Mouse (Mus musculus) kidney, adult 11 months (tissue): Measurements from ENCODE around the gene Rnpep.
"Not testable (repeated sequence)": the region's sequence is repeated elsewhere in the genome, so short reads cannot be mapped to it uniquely, and the experiment has no call there.

Experiments
- DNase-seq: peaks from one replicate; pipeline ENCODE4 v3.0.0; 2022

The Rnpep gene

GRCm38 (mm10) chr1:135258380-135259127 lies 25.3 kb downstream of the Rnpep start, which contains the start of gene Elf3:
Gene Elf3, minus strand, starts transcription at chr1:135258568.
- DNase-seq = peak; percentile 98

DNA sequence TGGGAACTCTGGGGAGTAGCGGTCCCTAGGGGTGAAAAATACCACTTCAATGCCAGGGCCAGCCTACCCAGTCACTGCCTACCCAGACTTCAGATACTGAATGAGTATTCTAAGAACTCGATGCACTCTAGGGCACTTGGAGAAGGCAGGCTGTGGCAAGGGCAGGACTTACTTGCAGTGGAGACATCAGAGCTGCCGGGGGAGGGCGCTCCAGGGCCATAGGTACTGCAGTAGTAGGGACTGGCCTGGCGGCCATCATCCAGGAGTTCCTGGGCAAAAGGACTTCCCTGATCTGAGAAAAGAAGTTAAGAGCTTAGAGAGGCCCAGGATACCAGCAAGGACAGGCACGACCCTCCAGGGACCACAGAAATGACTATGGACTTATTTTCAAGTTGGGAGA lies 27.6 kb downstream of the Rnpep start:
- DNase-seq = peak; percentile 72

- no peak for DNase-seq
Measured at GRCm38 (mm10) chr1:135252854-135253253, 31.0 kb downstream of the Rnpep start.

- no peak for DNase-seq
Measured at GRCm38 (mm10) chr1:135251405-135251804, 32.5 kb downstream of the Rnpep start.

DNA sequence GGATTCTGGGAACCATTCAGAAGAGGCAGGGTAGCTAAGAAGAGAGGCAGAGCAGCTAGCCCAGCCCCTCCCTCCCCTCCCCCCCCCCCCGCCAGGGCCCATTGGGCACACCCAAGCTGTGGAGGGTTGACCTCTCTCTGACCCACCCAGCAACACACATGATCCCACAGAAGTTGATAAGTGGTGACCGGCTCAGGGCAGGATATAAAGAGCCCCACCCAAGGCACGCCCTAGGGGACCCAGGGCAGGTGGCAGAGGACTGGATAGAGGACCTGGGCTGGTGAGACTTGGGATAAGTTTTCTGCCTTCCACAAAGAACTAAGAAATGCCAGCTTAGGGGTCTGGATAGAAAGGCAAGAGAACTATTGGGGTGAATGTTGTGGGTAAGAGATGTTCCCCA lies 33.2 kb downstream of the Rnpep start:
- DNase-seq = no peak

GRCm38 (mm10) chr1:135248434-135248850 lies 35.4 kb downstream of the Rnpep start:
- peak; percentile 94 for DNase-seq

- no peak for DNase-seq
Measured at GRCm38 (mm10) chr1:135244014-135244413, 39.9 kb downstream of the Rnpep start.

DNA sequence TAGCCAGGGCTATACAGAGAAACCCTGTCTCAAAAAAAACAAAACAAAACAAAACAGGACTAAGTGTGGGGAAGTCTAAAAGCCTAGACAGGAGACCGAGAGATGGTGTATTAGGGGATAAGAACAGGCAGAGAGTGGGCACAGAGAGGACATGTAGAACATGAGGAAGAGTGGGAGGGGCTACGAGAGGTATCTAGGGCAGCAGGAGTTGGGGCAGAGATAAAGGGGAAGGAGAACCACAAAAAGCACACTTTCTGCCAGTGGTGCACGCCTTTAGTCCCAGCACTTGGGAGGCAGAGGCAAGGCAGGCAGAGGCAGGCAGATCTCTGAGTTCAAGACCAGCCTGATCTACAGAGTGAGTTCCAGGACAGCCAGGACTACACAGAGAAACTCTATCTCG lies 43.7 kb downstream of the Rnpep start:
- not testable (repeated sequence) for DNase-seq

DNA sequence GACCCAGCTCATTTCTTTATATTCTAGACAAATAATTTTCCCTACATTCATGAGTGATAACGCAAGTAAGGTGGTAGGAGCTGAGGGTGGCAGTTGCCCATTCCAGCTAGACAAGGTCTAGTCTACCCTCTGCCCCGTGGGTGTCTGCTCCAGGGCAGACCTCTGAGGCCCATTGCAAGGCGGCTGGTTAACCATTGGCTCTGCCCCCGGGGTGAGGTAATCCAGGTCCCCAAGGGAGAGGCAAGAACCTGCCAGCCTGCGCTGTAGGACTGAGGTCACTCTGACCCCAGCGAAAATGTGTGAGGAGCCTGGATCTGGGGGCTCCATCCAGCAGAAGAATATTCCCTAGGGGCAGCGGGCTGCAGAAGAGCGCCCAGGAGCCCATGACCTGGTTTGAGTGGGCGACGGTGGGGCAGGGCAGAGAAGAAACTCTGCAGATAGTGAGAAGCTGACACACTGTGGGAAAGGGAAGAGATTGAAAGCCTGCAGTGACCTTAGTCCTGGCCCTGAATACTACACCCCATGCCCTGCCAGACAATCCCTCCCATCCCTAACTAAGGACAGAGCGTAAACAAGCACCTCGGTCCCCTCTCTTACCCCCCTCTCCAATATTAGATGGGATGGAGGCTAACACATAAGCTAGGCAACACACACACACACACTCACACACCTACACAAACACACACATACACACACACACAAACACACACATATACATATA lies 46.6 kb downstream of the Rnpep start:
- DNase-seq = peak; percentile 85

- DNase-seq = no peak
Measured at GRCm38 (mm10) chr1:135234771-135235170, 49.1 kb downstream of the Rnpep start.

- peak; percentile 48 for DNase-seq
Measured at GRCm38 (mm10) chr1:135233961-135234360, 49.9 kb downstream of the Rnpep start.

DNA sequence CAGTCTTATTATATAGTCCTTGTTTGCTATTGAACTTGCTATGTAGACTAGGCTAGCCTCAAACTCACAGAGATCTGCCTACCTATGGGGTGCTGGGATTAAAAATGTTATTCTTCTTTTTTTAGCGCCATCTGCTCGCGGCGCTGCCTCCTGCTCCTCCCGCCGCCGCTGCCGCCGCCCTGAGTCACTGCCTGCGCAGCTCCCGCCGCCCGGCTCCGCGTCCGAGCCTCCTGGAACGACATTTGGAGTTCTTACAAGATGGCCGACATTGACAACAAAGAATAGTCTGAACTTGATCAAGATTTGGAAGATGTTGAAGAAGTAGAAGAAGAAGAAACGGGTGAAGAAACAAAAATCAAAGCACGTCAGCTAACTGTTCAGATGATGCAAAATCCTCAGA lies 52.0 kb downstream of the Rnpep start:
- DNase-seq = not testable (repeated sequence)

DNA sequence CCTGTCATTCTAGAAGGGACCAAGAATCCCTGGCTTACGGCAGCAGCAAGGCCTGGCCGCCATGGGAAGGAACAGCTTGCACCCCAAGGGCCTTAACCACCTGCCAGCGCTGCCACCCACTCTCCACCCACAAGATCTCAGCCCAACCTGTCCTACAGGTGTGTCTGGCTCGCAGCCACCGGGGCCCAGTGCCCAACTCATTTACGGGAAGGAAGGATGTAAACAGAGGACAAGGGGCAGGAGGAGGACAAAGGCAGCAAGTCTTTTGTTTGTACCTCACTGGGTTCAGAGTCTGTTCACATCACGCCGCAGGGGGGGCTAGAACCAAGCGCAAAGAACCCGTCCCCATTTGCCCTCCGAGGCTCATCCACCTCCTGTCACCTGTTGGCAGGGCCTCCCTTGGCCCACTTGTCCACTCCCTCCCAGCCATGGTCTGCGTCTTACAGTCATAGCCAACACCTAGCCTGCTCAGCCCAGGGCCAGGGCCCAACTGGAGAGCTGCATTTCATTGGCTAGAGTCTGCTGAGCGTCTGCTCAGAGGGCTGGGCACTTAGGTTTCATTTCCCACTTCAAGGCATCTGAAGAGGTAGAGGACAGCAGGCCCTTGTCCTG lies 56.4 kb downstream of the Rnpep start:
- peak; percentile 69 for DNase-seq

DNA sequence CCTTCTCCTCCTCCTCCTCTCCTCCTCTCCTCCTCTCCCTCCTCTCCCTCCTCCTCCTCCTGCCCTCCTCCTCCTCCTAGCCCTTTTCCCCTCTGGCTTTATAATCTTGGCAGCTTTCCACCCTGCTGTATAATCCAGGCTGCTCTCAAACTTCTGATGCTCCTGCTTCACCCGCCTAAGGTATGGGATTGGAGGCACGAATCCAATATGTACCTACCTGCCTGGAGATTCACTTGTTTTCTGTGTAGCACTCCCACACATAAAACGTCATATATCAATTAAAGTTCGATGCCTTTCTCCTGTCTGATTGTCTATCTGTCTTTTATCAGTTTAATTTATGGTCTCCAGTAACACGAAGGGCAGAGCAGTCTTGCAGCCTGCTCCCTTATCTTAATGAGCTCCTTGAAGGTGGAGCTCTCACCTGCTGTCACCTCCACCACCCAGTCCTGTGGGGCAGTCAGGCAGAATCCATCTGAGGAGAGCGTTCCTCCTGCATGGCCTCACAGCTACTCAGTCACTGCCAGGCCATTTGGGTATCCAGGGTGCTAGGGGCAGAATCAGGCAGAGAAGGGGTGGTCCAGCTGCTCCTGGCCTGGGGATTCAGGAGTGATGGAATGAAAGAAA lies 58.8 kb downstream of the Rnpep start:
- no peak for DNase-seq

DNA sequence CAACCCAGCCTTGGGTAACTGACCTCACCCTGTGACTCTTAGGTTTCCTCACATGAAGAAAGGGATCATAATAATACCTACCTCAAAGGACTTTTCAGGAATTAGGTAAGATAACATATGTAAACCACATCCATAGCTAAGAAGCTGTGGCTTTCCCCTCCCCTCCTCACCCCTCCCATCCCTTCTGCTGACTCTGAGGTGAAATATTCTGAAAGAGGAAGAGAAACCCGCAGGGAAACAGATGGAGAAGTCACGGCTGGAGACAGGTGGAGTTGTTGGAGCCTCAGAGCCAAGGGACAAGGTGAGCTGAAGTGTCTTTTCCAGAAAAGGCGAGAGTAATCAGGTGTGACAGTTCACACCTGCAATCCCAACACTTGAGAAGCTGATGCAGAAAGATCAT lies 59.7 kb downstream of the Rnpep start:
- DNase-seq = no peak

GRCm38 (mm10) chr1:135217607-135218233 lies 66.2 kb downstream of the Rnpep start:
- no peak for DNase-seq

- no peak for DNase-seq
Measured at GRCm38 (mm10) chr1:135213772-135214640, 69.9 kb downstream of the Rnpep start.
